Mouse (Mus musculus): ENCODE data around the gene Ubtd1. TPM values are rescaled to one million over a fixed set of nuclear protein-coding genes. Genes with fewer than 3 reads are reported as not detected.

Ubtd1 gene
- polyA plus RNA-seq, 1 experiment, result 13.1 TPM

DNA sequence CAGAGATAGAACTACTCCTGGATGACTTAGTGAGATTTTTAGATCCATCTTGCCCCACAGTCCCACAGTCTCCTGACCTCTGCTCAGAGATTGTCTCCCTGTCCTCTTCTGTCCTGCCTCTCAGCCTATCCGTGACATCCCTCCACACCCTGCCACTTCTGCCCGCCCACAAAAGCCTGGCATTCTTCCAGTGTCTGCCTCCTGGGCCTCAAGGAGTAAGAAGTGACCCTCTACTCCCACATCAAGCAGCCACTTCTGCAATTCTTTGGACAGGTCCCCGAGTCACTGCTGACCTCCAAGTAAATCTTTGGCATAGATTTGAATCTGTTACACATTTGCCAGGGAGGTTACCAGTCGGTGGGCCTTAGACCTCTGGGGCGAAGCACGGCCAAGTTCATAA, 72.7 kb downstream of the Ubtd1 start:
- no peaks in the 10 kb centered on the region for H3K9me3 ChIP-seq (replicated peaks; ENCODE audit: control insufficient read depth, insufficient read depth, low read length, poor library complexity, severe bottlenecking)
- H3K4me3 ChIP-seq (ENCODE audit: low read depth, low read length), result no peak overlapping the region
- no peak overlapping the region for H3K27ac ChIP-seq (ENCODE audit: insufficient read depth, low read length)
- no peaks in the 10 kb centered on the region for H3K4me1 ChIP-seq (ENCODE audit: control insufficient read depth, insufficient read depth, low read length)
- TF ChIP-seq EP300 (IDR thresholded peaks at IDR 0.05; ENCODE audit: insufficient read depth, low read depth, low read length), result no peak
- H3K27me3 ChIP-seq (ENCODE audit: control insufficient read depth, insufficient read depth, low read length, poor library complexity, severe bottlenecking), result no peaks in the 10 kb centered on the region
- H3K9ac ChIP-seq (ENCODE audit: low read depth, poor library complexity, severe bottlenecking), result no peak overlapping the region
- no peaks in the 10 kb centered on the region for H3K36me3 ChIP-seq (ENCODE audit: control insufficient read depth, insufficient read depth, low read length, poor library complexity, severe bottlenecking)

DNA sequence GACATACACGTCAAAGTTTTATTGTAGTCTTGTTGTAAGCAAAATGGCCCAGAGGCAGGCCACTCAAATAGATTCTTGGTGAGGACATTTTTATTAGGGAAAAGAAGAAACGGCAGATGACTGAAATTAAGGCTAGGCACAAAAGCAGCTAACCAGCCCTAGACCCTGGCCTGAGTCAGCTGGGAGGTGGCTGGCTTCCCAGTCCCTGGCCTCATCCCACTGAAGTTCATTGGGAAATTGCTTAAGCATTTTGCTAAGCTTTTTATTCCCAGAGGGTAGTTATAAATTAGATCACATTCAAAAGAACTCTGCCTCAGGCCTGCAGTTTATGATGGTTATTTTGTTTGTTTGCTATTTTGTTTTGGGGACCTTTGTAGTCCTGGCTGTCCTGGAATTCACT, 74.3 kb downstream of the Ubtd1 start:
- Histone ChIP-seq H3K4me1 (ENCODE audit: control insufficient read depth, insufficient read depth, low read length) (no peaks in the 10 kb centered on the region), H3K9ac (ENCODE audit: low read depth, poor library complexity, severe bottlenecking) (no peak overlapping the region), H3K36me3 (ENCODE audit: control insufficient read depth, insufficient read depth, low read length, poor library complexity, severe bottlenecking) (no peaks in the 10 kb centered on the region), H3K9me3 (replicated peaks; ENCODE audit: control insufficient read depth, insufficient read depth, low read length, poor library complexity, severe bottlenecking) (no peaks in the 10 kb centered on the region), H3K27ac (ENCODE audit: insufficient read depth, low read length) (no peak overlapping the region), H3K27me3 (ENCODE audit: control insufficient read depth, insufficient read depth, low read length, poor library complexity, severe bottlenecking) (no peaks in the 10 kb centered on the region), H3K4me3 (ENCODE audit: low read depth, low read length) (no peak overlapping the region)
- no peak for TF ChIP-seq POLR2A (IDR thresholded peaks at IDR 0.05; ENCODE audit: insufficient read depth, low read length)
- TF ChIP-seq CTCF (IDR thresholded peaks at IDR 0.05; ENCODE audit: low read depth, low read length), result no peak
- TF ChIP-seq EP300 (IDR thresholded peaks at IDR 0.05; ENCODE audit: insufficient read depth, low read depth, low read length), result no peak

DNA sequence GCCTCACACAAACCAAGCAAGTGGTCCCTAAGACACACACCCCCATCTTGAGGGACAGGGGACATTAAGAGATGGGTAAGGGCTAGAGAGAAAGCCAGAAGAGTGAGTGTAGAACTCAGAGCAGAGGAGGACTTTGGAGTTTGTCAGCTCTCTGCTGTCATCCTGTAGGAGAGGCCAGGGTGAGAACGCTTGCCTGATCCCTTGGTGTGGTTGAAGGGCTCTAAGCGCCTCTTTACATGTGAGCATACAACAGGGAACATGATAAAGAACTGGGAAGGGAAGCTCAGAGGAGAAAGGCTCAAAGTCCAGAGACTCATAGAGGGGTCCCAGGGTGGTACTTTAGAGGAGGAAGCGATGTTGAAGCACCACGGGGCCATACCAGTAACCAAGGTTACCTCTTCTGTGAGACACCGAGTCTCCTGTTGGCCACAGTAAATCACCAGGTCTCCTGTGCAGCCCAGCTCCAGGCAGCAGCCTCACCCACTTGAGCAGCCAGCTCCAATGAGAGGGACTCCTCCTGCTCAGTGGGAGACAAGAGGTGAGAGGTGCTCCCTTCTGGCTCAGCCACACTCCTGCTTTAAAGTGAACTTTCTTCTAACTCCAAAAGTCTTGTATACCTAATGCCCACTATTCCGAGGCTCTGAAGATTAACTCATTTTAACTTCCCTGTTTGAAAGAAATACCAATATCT, 75.3 kb downstream of the Ubtd1 start:
- no peak overlapping the region for H3K27ac ChIP-seq (ENCODE audit: insufficient read depth, low read length)
- TF ChIP-seq POLR2A (IDR thresholded peaks at IDR 0.05; ENCODE audit: insufficient read depth, low read length) (no peak), EP300 (IDR thresholded peaks at IDR 0.05; ENCODE audit: insufficient read depth, low read depth, low read length) (no peak), CTCF (IDR thresholded peaks at IDR 0.05; ENCODE audit: low read depth, low read length) (no peak)
- no peaks in the 10 kb centered on the region for H3K27me3 ChIP-seq (ENCODE audit: control insufficient read depth, insufficient read depth, low read length, poor library complexity, severe bottlenecking)
- H3K4me1 ChIP-seq (ENCODE audit: control insufficient read depth, insufficient read depth, low read length), result no peaks in the 10 kb centered on the region
- no peak overlapping the region for H3K9ac ChIP-seq (ENCODE audit: low read depth, poor library complexity, severe bottlenecking)
- no peak overlapping the region for H3K4me3 ChIP-seq (ENCODE audit: low read depth, low read length)
- H3K9me3 ChIP-seq (replicated peaks; ENCODE audit: control insufficient read depth, insufficient read depth, low read length, poor library complexity, severe bottlenecking), result no peaks in the 10 kb centered on the region
- H3K36me3 ChIP-seq (ENCODE audit: control insufficient read depth, insufficient read depth, low read length, poor library complexity, severe bottlenecking), result no peaks in the 10 kb centered on the region

DNA sequence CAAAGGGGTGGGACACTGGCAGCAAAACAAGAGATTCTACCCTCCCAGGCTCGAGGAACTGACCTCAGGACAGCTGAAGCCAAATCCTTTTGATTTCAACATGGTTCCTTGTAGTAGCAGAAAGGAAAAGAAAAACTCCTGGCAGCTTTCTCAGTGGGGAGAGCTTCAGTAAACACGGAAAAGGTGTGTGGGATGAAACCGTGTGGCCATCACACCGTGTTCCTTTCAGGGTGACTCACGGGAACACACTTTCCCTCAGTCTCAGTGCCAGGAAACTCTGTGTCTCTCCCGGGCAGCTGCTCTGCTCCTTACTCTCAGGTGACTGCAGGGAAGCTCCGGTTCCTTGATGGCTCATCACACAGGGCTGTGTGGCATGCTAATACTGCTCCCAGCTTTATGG, 76.9 kb downstream of the Ubtd1 start:
- H3K9me3 ChIP-seq (replicated peaks; ENCODE audit: control insufficient read depth, insufficient read depth, low read length, poor library complexity, severe bottlenecking), result no peaks in the 10 kb centered on the region
- H3K27me3 ChIP-seq (ENCODE audit: control insufficient read depth, insufficient read depth, low read length, poor library complexity, severe bottlenecking), result no peaks in the 10 kb centered on the region
- no peaks in the 10 kb centered on the region for H3K4me1 ChIP-seq (ENCODE audit: control insufficient read depth, insufficient read depth, low read length)
- TF ChIP-seq POLR2A (IDR thresholded peaks at IDR 0.05; ENCODE audit: insufficient read depth, low read length), result no peak
- no peak overlapping the region for H3K27ac ChIP-seq (ENCODE audit: insufficient read depth, low read length)
- H3K4me3 ChIP-seq (ENCODE audit: low read depth, low read length), result no peak overlapping the region
- no peaks in the 10 kb centered on the region for H3K36me3 ChIP-seq (ENCODE audit: control insufficient read depth, insufficient read depth, low read length, poor library complexity, severe bottlenecking)
- H3K9ac ChIP-seq (ENCODE audit: low read depth, poor library complexity, severe bottlenecking), result no peak overlapping the region

DNA sequence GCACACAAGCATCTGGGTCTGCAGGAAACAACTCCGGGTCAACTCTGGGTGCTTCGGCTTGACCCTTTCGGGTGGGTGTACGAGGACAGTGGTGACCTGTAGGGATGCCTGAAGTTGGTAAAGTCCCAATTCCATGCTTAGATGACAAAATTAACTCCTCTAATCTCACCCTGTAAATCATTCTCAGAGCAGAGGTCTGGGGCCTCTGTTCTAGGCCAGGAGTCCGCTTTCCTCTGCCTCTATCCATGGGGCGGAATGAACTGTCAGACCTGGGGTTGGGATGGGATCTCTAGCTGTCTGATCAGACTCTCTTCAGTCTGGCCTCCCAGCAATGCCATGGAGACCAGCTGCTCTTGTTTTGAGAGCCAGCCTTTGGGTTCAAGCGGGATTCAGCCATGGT, 79.9 kb downstream of the Ubtd1 start:
- Histone ChIP-seq H3K27me3 (ENCODE audit: control insufficient read depth, insufficient read depth, low read length, poor library complexity, severe bottlenecking) (no peaks in the 10 kb centered on the region), H3K36me3 (ENCODE audit: control insufficient read depth, insufficient read depth, low read length, poor library complexity, severe bottlenecking) (no peaks in the 10 kb centered on the region), H3K4me3 (ENCODE audit: low read depth, low read length) (no peak overlapping the region), H3K4me1 (ENCODE audit: control insufficient read depth, insufficient read depth, low read length) (no peaks in the 10 kb centered on the region), H3K9me3 (replicated peaks; ENCODE audit: control insufficient read depth, insufficient read depth, low read length, poor library complexity, severe bottlenecking) (no peaks in the 10 kb centered on the region), H3K27ac (ENCODE audit: insufficient read depth, low read length) (no peak overlapping the region), H3K9ac (ENCODE audit: low read depth, poor library complexity, severe bottlenecking) (no peak overlapping the region)
- TF ChIP-seq EP300 (IDR thresholded peaks at IDR 0.05; ENCODE audit: insufficient read depth, low read depth, low read length), result no peak
- no peak for TF ChIP-seq POLR2A (IDR thresholded peaks at IDR 0.05; ENCODE audit: insufficient read depth, low read length)
- no peak for TF ChIP-seq CTCF (IDR thresholded peaks at IDR 0.05; ENCODE audit: low read depth, low read length)

DNA sequence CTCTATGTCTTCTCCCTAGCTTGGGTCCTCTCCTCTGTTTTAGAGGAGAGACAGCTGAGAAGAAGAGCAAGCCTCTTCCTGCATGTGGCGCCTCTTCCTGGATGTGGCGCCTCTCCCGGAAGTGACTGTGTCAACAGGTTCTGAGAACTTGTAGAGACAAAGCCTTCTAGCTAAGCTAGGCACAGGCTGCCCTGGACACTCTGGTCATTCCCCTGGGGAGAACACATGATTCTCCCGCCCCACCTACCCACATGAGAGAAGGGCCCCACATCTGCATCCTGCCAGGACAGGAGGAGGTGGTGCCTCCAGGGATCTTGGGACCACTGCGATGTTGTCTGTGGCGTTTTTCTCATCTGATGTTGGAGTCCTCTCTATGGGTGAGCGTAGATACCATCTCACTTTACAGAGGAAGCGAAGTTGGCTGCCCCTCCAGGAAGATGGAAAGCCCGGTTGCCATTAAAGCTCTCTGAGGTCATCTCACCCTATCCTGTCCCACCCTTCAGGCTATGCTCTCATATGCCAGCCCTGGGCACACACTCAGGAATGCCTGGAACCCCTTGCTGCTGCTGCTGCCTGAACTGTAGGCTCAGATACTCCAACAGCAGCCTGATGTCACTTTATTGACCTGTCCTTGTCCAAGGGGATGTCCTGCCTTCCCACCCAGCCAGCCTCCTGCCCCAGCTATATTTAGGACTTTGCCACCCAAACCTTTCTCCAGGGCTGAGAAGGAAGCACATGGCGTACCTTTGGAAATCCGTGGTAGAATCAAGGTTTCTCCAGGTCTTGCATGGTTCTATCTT, 87.1 kb downstream of the Ubtd1 start:
- no peak overlapping the region for H3K9ac ChIP-seq (ENCODE audit: low read depth, poor library complexity, severe bottlenecking)
- H3K27me3 ChIP-seq (ENCODE audit: control insufficient read depth, insufficient read depth, low read length, poor library complexity, severe bottlenecking), result no peaks in the 10 kb centered on the region
- no peak for TF ChIP-seq EP300 (IDR thresholded peaks at IDR 0.05; ENCODE audit: insufficient read depth, low read depth, low read length)
- TF ChIP-seq POLR2A (IDR thresholded peaks at IDR 0.05; ENCODE audit: insufficient read depth, low read length), result no peak
- TF ChIP-seq CTCF (IDR thresholded peaks at IDR 0.05; ENCODE audit: low read depth, low read length), result no peak
- H3K4me1 ChIP-seq (ENCODE audit: control insufficient read depth, insufficient read depth, low read length), result no peaks in the 10 kb centered on the region
- H3K27ac ChIP-seq (ENCODE audit: insufficient read depth, low read length), result no peak overlapping the region
- no peaks in the 10 kb centered on the region for H3K36me3 ChIP-seq (ENCODE audit: control insufficient read depth, insufficient read depth, low read length, poor library complexity, severe bottlenecking)
- H3K9me3 ChIP-seq (replicated peaks; ENCODE audit: control insufficient read depth, insufficient read depth, low read length, poor library complexity, severe bottlenecking), result no peaks in the 10 kb centered on the region
- H3K4me3 ChIP-seq (ENCODE audit: low read depth, low read length), result no peak overlapping the region

All from ES-Bruce4 (cell line).